Mouse (Mus musculus) Patski (cell line): ENCODE results near the gene Brwd1. TPM values are rescaled to one million over a fixed set of nuclear protein-coding genes. Genes with fewer than 3 reads are reported as not detected.

ENCODE experiments used
- ATAC-seq: fragments of 100-300 bp; one replicate; pipeline ENCODE4 v1.8.0; 2021
- CTCF ChIA-PET: fragments of 350-600 bp; sonication (Branson Sonifier 250); formaldehyde crosslinking; loops from one replicate; lab custom pipeline; 2022; ENCODE audit warnings: inconsistent platforms; lab: Charles Lee
- POLR2A ChIA-PET: fragments of 350-600 bp; sonication (Branson Sonifier 250); formaldehyde crosslinking; loops from one replicate; lab custom pipeline; 2022; ENCODE audit warnings: antibody characterized with exemption, inconsistent platforms; lab: Charles Lee
- DNase-seq: peaks from one replicate; pipeline ENCODE4 v3.0.0-alpha.2; 2011; ENCODE audit warnings: low read depth, low spot score
- H3K27me3 ChIP-seq: fragments of 371-371 bp; one replicate; pipeline ENCODE4 v1.5.1; 2021
- CTCF ChIP-seq: fragments of 100-300 bp; IDR thresholded peaks from one replicate; pipeline ENCODE4 v1.5.1; 2021
- in situ Hi-C: fragments of 300-500 bp; cut with MboI; formaldehyde crosslinking; loops from 3 replicates; pipeline ENCODE4 v1.11.1; 2018; ENCODE audit warnings: low pct_unique_long_range_greater_than_20kb, mixed read lengths
- polyA plus RNA-seq: library from polyadenylated mRNA; unstranded; gene quantifications from one replicate; pipeline ENCODE4 v1.2.3, GENCODE M21; 2021

The Brwd1 gene
- 46.6 TPM for polyA plus RNA-seq

DNA sequence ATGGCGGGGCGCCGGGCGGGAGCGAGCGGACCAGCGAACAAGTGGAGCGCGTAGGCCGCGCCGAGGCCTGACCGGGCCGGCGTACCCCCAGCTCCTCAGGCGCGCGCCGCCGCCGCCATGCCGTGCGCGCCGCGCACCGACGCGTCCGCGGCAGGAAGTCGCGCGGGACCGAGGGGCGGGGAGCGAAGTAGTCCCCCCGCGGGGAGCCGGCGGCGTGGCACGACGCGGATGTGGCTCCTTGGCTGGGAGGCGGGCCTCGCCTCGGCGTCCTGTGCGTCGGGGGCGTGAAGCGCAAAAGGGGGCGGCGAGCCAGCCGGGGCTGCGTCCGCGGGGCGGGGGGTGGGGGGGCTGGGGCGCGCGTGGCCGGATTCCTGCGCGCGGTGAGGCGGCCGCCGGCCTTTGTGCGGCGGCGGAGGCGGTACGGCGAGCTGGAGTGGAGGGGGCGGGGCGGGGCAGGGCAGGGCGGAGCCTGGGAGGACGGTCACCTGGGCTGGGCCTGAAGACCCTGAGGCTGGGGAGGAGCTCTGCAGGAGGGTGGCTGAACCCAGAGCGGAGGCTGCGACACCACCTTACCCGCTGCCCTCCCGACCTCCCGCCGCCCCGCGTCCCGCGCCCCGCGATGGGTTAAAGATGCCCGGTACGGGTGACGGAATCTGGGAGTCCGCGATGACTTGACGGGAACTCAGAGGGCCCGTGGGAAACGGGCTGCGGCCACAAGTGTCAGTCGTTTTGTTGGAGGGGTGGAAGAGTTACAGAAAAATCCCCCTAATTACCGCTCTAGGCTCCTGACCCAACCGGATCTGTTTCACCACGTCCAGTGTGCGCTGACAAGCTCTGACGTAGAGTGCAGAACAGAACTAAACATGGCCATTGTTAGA lies at the start of gene Brwd1:
Gene Brwd1, minus strand, starts transcription at position 226 of the 878 bp plus-strand sequence.
- TF ChIP-seq CTCF = no peak

GRCm38 (mm10) chr16:96128466-96128865 lies 46.1 kb upstream of the Brwd1 start:
- ATAC-seq (no peak), DNase-seq (no peak)
- ChIA-PET POLR2A (interaction anchor here (0.6 kb wide), 1 partner anchor 40 kb away, joined by 3 read pairs; no protein-coding TSS in a partner anchor), CTCF (no interaction called here)
- no peak for TF ChIP-seq CTCF
- no peaks in the 10 kb centered on the region for H3K27me3 ChIP-seq
- in situ Hi-C loops = no loop called here

More for the DNA sequence above, at the start of gene Brwd1:
- CTCF ChIA-PET = interaction anchor here (2.3 kb wide), 1 partner anchor 9 kb away, joined by 8 read pairs; no protein-coding TSS in a partner anchor
- POLR2A ChIA-PET = interaction anchor here (0.9 to 3.5 kb wide), 5 partner anchors 9 to 62 kb away, joined by 3 to 21 read pairs (median 5); no protein-coding TSS in a partner anchor
- ATAC-seq = peak; percentile 72
- H3K27me3 ChIP-seq = no peaks in the 10 kb centered on the region
- no peak for DNase-seq
- in situ Hi-C loops = no loop called here

GRCm38 (mm10) chr16:96127657-96128344 lies 45.5 kb upstream of the Brwd1 start, which contains the start of gene Hmgn1:
TSS of gene Hmgn1 (minus strand) at chr16:96127729.
- ChIA-PET POLR2A (interaction anchor here (0.6 kb wide), 1 partner anchor 39 kb away, joined by 3 read pairs; no protein-coding TSS in a partner anchor), CTCF (no interaction called here)
- in situ Hi-C loops = no loop called here
- no peak for TF ChIP-seq CTCF
- H3K27me3 ChIP-seq = no peaks in the 10 kb centered on the region
- ATAC-seq = peak; percentile 93
- DNase-seq = peak; percentile 89

DNA sequence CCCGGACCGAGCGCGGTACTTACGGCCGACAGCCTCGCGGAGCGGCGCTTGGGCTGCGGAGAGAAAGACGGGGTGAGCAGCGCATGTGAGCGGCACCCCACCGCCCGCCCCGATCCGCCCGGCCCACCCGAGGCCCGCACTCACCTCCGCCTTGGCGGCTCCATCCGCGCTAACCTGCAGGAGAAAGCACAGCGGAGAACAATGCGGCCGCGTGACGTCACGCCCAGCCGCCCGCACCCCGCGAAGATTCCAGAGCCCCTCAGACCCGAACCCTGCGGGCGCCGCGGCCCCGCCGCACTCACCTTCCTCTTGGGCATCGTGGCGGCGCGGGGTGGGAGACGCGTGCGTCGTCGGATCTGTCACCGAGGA lies 44.9 kb upstream of the Brwd1 start:
- CTCF ChIA-PET = no interaction called here
- DNase-seq = no peak
- no peak for TF ChIP-seq CTCF
- in situ Hi-C loops = no loop called here
- POLR2A ChIA-PET = no interaction called here
- peak; percentile 6 for ATAC-seq
- H3K27me3 ChIP-seq = no peaks in the 10 kb centered on the region

DNA sequence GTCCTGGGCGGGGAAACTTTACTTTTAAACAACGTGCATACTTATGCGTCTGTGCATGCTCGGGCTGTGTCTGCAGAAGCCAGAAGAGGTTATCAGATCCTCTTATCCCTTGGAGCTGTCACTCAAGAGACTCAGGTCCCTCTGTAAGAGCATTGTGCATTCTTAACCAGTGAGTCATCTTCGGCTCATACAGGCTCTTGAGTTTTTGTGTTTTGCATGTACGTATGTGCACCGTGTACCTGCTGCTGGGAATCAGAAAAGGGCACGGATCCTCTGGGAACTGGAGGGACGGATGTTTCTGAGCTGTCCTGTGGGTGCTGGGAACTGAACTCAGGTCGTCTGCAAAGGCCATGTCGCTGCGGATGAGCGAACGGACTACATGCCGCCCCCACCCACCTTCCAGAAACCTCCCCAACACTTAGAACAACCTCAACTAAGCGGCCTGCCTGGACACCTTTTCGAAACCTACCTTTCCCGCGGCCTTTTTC lies 44.4 kb upstream of the Brwd1 start:
- DNase-seq (no peak), ATAC-seq (peak; percentile 21)
- no peak for TF ChIP-seq CTCF
- no peaks in the 10 kb centered on the region for H3K27me3 ChIP-seq
- ChIA-PET CTCF (interaction anchor here (1.2 kb wide), 1 partner anchor 22 kb away, joined by 4 read pairs; no protein-coding TSS in a partner anchor), POLR2A (no interaction called here)
- in situ Hi-C loops = no loop called here

DNA sequence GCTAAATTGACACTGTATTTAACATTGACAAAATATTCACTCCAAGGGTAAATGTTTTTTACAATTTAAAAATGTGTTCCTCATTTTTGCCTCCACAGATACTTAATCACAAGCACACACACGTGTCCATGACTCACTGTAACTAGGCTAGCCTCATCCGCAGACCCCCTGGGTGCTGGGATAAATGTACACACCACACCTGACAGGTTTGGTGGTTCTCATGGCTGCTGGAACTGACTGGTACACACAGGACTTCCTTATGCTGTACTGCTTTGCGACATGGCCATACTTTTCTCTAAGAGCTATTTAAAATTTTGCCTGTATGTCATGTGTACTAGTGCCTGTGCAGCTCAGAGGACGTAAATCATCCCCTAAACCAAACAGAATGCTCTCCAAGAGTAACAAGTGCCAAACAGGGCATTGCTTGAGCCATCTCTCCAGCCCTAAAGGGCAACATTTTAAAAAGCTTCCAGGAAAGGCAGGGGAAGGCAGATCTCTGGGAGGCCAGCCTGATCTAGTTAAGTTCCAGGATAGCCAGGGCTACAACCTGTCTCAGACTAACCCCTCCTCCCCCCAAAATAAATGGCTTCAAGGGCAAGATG lies 37.8 kb upstream of the Brwd1 start:
- POLR2A ChIA-PET = interaction anchor here (1.2 kb wide), 1 partner anchor 12 kb away, joined by 4 read pairs; no protein-coding TSS in a partner anchor

DNA sequence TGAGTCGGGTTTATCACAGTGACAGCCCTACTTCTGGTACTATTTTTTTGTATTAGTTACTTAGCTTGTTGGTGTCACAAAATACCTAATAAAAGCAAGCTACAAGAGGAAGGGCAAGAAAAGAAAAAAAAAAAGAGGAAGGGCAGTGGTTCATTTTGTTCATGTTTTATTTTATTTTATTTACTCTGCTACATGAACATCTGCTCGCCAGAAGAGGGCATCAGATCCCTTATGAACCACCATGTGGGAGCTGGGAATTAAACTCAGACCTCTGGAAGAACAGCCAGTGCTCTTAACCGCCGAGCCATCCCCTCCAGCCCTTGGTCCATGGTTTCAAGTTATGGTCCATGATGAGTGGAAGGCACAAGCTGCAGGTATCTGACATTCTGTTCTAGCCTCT lies 32.4 kb upstream of the Brwd1 start:
- no peaks in the 10 kb centered on the region for H3K27me3 ChIP-seq
- ATAC-seq (no peak), DNase-seq (no peak)
- ChIA-PET CTCF (interaction anchor here (1.0 to 1.5 kb wide), 3 partner anchors 12 to 32 kb away, joined by 3 to 7 read pairs (median 3); no protein-coding TSS in a partner anchor), POLR2A (no interaction called here)
- TF ChIP-seq CTCF = peak; percentile 48
- in situ Hi-C loops = no loop called here

More for the DNA sequence above, 37.8 kb upstream of the Brwd1 start:
- DNase-seq (no peak), ATAC-seq (no peak)
- CTCF ChIA-PET = no interaction called here
- H3K27me3 ChIP-seq = no peaks in the 10 kb centered on the region
- in situ Hi-C loops = no loop called here
- no peak for TF ChIP-seq CTCF

DNA sequence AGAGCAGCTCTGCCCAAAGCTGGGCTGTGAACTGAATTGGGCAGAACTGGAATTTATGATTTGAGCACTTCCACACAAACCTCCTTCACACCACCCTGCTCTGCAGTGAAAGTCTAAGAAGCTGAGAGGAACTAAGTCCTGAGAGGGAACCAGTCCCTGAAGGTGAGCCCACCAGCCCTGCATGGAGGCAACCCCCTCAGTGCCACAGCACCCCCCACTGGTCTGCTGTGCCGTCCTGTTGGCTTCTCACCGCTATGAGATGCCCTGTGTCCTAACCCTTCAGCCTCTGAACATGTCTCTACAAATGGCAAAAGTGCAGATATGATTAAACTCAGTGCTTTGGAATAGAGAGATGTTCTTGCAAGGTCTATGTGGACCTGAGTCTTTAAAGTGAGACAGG lies 30.4 kb upstream of the Brwd1 start:
- DNase-seq (no peak), ATAC-seq (no peak)
- in situ Hi-C loops = no loop called here
- ChIA-PET CTCF (interaction anchor here (0.9 to 1.0 kb wide), 2 partner anchors 10 to 39 kb away, joined by 3 read pairs; no protein-coding TSS in a partner anchor), POLR2A (interaction anchor here (0.6 kb wide), 1 partner anchor 125 kb away, joined by 3 read pairs; no protein-coding TSS in a partner anchor)
- no peaks in the 10 kb centered on the region for H3K27me3 ChIP-seq
- TF ChIP-seq CTCF = no peak

DNA sequence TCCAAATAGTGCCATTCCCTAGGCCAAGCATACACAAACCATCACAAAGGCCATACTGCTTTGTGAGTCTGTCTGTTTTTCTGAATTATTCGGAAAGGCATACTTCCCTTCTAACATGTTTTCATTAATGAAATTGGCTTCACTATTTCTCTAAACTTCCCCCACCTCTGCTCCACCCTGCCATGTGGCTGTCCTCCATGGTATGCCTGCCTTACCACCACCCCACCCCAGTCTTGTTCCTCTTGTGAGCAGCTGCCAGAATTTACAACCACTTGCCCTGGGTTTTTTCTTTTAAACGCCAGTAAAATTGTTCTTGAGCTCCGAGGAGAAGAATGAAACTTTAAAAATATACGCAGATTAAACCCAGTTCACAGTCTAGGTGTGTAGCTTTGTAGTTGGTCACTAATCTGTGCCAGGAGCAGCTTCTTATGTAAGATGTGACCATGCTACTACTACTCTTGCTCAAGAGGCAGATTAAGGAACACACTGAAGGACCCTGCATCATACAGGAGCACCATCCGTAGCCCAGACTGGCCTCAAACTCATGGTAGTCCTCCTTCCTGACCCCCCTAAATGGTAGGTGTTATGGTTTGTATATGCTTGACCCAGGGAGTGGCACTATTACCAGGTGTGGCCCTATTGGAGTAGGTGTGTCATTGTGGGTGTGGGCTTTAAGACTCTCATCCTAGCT lies 28.5 kb upstream of the Brwd1 start:
- POLR2A ChIA-PET = no interaction called here
- in situ Hi-C loops = no loop called here
- no peaks in the 10 kb centered on the region for H3K27me3 ChIP-seq
- TF ChIP-seq CTCF = no peak
- DNase-seq (no peak), ATAC-seq (no peak)
- CTCF ChIA-PET = no interaction called here
